Mouse (Mus musculus): ENCODE measurements around the gene Socs7.

The Socs7 gene

DNA sequence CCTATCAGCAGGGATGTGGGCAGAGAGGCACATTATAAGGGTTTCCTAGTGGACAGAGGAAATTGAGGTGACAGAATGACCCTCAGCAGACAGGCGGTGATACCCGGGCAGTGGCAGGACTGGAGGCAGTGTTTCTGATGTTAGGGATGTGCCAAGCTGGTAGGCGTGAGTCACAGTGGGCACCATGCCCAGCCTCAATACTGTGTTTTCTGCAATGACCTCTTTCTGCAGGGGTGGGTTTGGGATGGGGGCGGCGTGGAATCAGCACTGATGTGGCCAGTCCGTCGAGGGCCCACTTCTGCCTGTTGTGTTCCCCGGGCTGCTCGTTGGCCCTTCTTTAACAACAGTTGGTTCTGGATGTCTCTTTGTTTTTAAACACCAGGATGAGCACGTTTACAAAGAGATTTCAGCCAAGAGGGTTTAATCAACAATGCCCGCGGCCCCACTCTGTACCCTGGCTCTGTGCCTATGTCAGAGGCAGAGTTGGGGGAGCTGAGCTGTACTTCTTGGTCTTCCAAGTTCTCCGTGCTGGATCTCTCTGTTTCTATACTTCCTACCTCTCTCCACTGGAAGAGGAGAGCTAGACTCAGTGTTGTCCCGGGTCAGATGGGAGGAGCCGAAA, 78.8 kb downstream of the Socs7 start:
- CTCF ChIA-PET = interaction anchor here (0.6 kb wide), 1 partner anchor 54 kb away, joined by 4 read pairs; no protein-coding TSS in a partner anchor

GRCm38 (mm10) chr11:97441658-97442125, 79.3 kb downstream of the Socs7 start:
- CTCF ChIA-PET = no interaction called here

GRCm38 (mm10) chr11:97442891-97443675, 80.7 kb downstream of the Socs7 start:
- CTCF ChIA-PET = no interaction called here

- CTCF ChIA-PET = interaction anchor here (0.5 kb wide), 1 partner anchor 15 kb away, joined by 3 read pairs; no protein-coding TSS in a partner anchor
These were observed 83.2 kb downstream of the Socs7 start for GRCm38 (mm10) chr11:97445596-97445995.

DNA sequence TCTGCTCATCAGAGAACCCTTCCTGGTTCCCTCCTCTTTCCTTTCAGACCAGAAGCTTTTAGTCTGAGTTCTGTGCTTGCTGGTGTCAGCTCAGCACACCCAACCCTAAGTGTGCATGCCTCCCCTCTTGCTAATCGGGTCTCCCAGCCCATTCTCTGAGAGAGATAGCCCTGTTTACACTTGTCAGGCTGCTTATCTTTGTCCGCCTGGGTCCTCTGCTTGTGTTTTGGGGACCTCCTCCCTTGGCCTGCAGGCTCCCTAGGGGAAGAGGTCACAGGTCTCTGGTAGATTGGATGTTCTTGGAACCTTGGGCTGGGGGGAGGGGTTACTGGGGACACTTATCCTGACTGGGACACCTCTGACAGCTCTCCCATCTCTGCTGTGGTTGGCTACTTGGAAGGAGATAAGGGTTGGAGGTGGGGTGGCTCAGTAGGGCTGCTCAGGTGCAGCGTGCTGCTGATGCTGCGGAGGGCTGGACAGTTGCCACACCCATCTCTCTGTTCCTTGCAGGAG, 83.7 kb downstream of the Socs7 start:
- CTCF ChIA-PET = interaction anchor here (0.5 kb wide), 1 partner anchor 16 kb away, joined by 3 read pairs; no protein-coding TSS in a partner anchor

DNA sequence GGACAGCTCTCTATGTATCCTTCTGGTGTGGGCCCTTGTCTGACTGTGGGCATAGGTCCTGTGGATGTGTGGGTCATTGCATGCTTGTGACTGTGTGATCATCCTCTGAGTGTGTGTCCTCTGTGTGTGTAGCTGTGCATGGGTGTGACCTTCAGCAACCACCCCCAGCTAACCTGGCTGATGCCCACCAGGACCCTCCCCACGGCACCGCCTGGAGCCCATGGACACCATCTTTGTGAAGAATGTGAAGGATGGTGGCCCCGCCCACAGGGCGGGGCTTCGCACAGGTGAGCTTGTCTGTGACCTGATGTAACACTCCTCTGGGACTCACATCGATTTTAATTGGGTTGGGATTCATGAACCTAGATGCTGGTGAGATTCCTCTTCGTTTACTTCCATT, 85.6 kb downstream of the Socs7 start:
- CTCF ChIA-PET = no interaction called here
